Mouse (Mus musculus): ENCODE results near the gene Glis3. TPM values are rescaled to one million over a fixed set of nuclear protein-coding genes. Genes with fewer than 3 reads are reported as not detected.

Gene Glis3
- polyA plus RNA-seq, 1 experiment from 2014 or later = 3.2 TPM

GRCm38 (mm10) chr19:28416069-28416468 is 263.8 kb downstream of the Glis3 start:
- Histone ChIP-seq H3K27ac (replicated peaks; ENCODE audit: low read depth, low read length) (no peak overlapping the region), H3K4me3 (ENCODE audit: low read depth, low read length) (no peak overlapping the region), H3K4me2 (ENCODE audit: low read depth, severe bottlenecking) (no peak overlapping the region), H3K36me3 (ENCODE audit: control insufficient read depth, insufficient read depth, low read length) (no peaks in the 10 kb centered on the region), H3K9me3 (ENCODE audit: control insufficient read depth, low read length) (no peaks in the 10 kb centered on the region), H3K9ac (ENCODE audit: low read length) (no peak overlapping the region), H3K27me3 (ENCODE audit: control insufficient read depth, insufficient read depth, low read length) (no peaks in the 10 kb centered on the region), H3K4me1 (ENCODE audit: control insufficient read depth, insufficient read depth, low read length) (no peaks in the 10 kb centered on the region)
- WGBS = 88% methylated on average over 5 of the region's 5 CpGs
- DNase-seq (ENCODE audit: low spot score) (no peak), ATAC-seq (ENCODE audit: insufficient number of reproducible peaks, low FRiP score, low TSS enrichment, low read depth) (no peak)

- H3K27me3 ChIP-seq (ENCODE audit: control insufficient read depth, insufficient read depth, low read length) = no peaks in the 10 kb centered on the region
- 78% methylated on average over 3 of the region's 3 CpGs for whole genome bisulfite sequencing
These were observed 271.1 kb downstream of the Glis3 start for GRCm38 (mm10) chr19:28408787-28409186.

GRCm38 (mm10) chr19:28402956-28403355 is 276.9 kb downstream of the Glis3 start:
- Histone ChIP-seq H3K9me3 (ENCODE audit: control insufficient read depth, low read length) (no peaks in the 10 kb centered on the region), H3K4me2 (ENCODE audit: low read depth, severe bottlenecking) (no peak overlapping the region), H3K27me3 (ENCODE audit: control insufficient read depth, insufficient read depth, low read length) (no peaks in the 10 kb centered on the region), H3K27ac (replicated peaks; ENCODE audit: low read depth, low read length) (no peak overlapping the region), H3K4me1 (ENCODE audit: control insufficient read depth, insufficient read depth, low read length) (no peaks in the 10 kb centered on the region), H3K4me3 (ENCODE audit: low read depth, low read length) (no peak overlapping the region), H3K36me3 (ENCODE audit: control insufficient read depth, insufficient read depth, low read length) (no peaks in the 10 kb centered on the region), H3K9ac (ENCODE audit: low read length) (no peak overlapping the region)
- ATAC-seq (ENCODE audit: insufficient number of reproducible peaks, low FRiP score, low TSS enrichment, low read depth) (no peak), DNase-seq (ENCODE audit: low spot score) (no peak)
- WGBS = 49% methylated on average over 6 of the region's 6 CpGs

More at GRCm38 (mm10) chr19:28408787-28409186, 271.1 kb downstream of the Glis3 start:
- no peak for DNase-seq (ENCODE audit: low spot score)
- H3K27ac ChIP-seq (replicated peaks; ENCODE audit: low read depth, low read length) = no peak overlapping the region
- H3K9ac ChIP-seq (ENCODE audit: low read length) = no peak overlapping the region
- H3K36me3 ChIP-seq (ENCODE audit: control insufficient read depth, insufficient read depth, low read length) = no peaks in the 10 kb centered on the region
- H3K9me3 ChIP-seq (ENCODE audit: control insufficient read depth, low read length) = no peaks in the 10 kb centered on the region
- H3K4me1 ChIP-seq (ENCODE audit: control insufficient read depth, insufficient read depth, low read length) = no peaks in the 10 kb centered on the region
- H3K4me2 ChIP-seq (ENCODE audit: low read depth, severe bottlenecking) = no peak overlapping the region
- H3K4me3 ChIP-seq (ENCODE audit: low read depth, low read length) = no peak overlapping the region
- ATAC-seq (ENCODE audit: insufficient number of reproducible peaks, low FRiP score, low TSS enrichment, low read depth) = no peak

- Histone ChIP-seq H3K4me2 (ENCODE audit: low read depth, severe bottlenecking) (no peak overlapping the region), H3K9ac (ENCODE audit: low read length) (no peak overlapping the region), H3K4me3 (ENCODE audit: low read depth, low read length) (no peak overlapping the region), H3K36me3 (ENCODE audit: control insufficient read depth, insufficient read depth, low read length) (no peaks in the 10 kb centered on the region), H3K9me3 (ENCODE audit: control insufficient read depth, low read length) (no peaks in the 10 kb centered on the region), H3K4me1 (ENCODE audit: control insufficient read depth, insufficient read depth, low read length) (peaks cover 7% of the 10 kb centered on the region; the same call in 1 of the 2 replicates), H3K27ac (replicated peaks; ENCODE audit: low read depth, low read length) (no peak overlapping the region), H3K27me3 (ENCODE audit: control insufficient read depth, insufficient read depth, low read length) (no peaks in the 10 kb centered on the region)
- 28% methylated on average over 1 of the region's 1 CpGs for WGBS
- DNase-seq (ENCODE audit: low spot score) (no peak), ATAC-seq (ENCODE audit: insufficient number of reproducible peaks, low FRiP score, low TSS enrichment, low read depth) (no peak)
These were observed 284.4 kb downstream of the Glis3 start for GRCm38 (mm10) chr19:28395584-28395861.

GRCm38 (mm10) chr19:28394826-28395583 is 284.9 kb downstream of the Glis3 start:
- Histone ChIP-seq H3K9ac (ENCODE audit: low read length) (no peak overlapping the region), H3K4me3 (ENCODE audit: low read depth, low read length) (no peak overlapping the region), H3K4me2 (ENCODE audit: low read depth, severe bottlenecking) (no peak overlapping the region), H3K27ac (replicated peaks; ENCODE audit: low read depth, low read length) (no peak overlapping the region), H3K36me3 (ENCODE audit: control insufficient read depth, insufficient read depth, low read length) (no peaks in the 10 kb centered on the region), H3K4me1 (ENCODE audit: control insufficient read depth, insufficient read depth, low read length) (peaks cover 7% of the 10 kb centered on the region; the same call in 1 of the 2 replicates), H3K27me3 (ENCODE audit: control insufficient read depth, insufficient read depth, low read length) (no peaks in the 10 kb centered on the region), H3K9me3 (ENCODE audit: control insufficient read depth, low read length) (no peaks in the 10 kb centered on the region)
- DNase-seq (ENCODE audit: low spot score) (no peak), ATAC-seq (ENCODE audit: insufficient number of reproducible peaks, low FRiP score, low TSS enrichment, low read depth) (no peak)
- WGBS = 22% methylated on average over 12 of the region's 12 CpGs

GRCm38 (mm10) chr19:28393766-28394165 is 286.1 kb downstream of the Glis3 start:
- 86% methylated on average over 7 of the region's 7 CpGs for WGBS
- H3K27me3 ChIP-seq (ENCODE audit: control insufficient read depth, insufficient read depth, low read length) = no peaks in the 10 kb centered on the region
- no peak overlapping the region for H3K4me2 ChIP-seq (ENCODE audit: low read depth, severe bottlenecking)
- H3K4me3 ChIP-seq (ENCODE audit: low read depth, low read length) = no peak overlapping the region
- no peaks in the 10 kb centered on the region for H3K9me3 ChIP-seq (ENCODE audit: control insufficient read depth, low read length)
- ATAC-seq (ENCODE audit: insufficient number of reproducible peaks, low FRiP score, low TSS enrichment, low read depth) (no peak), DNase-seq (ENCODE audit: low spot score) (no peak)
- no peak overlapping the region for H3K27ac ChIP-seq (replicated peaks; ENCODE audit: low read depth, low read length)
- peaks cover 7% of the 10 kb centered on the region; the same call in 1 of the 2 replicates for H3K4me1 ChIP-seq (ENCODE audit: control insufficient read depth, insufficient read depth, low read length)
- H3K36me3 ChIP-seq (ENCODE audit: control insufficient read depth, insufficient read depth, low read length) = no peaks in the 10 kb centered on the region
- H3K9ac ChIP-seq (ENCODE audit: low read length) = no peak overlapping the region

GRCm38 (mm10) chr19:28392838-28393237 is 287.0 kb downstream of the Glis3 start:
- H3K36me3 ChIP-seq (ENCODE audit: control insufficient read depth, insufficient read depth, low read length) = no peaks in the 10 kb centered on the region
- H3K9me3 ChIP-seq (ENCODE audit: control insufficient read depth, low read length) = no peaks in the 10 kb centered on the region
- DNase-seq (ENCODE audit: low spot score) = no peak
- WGBS = 86% methylated on average over 3 of the region's 3 CpGs
- no peak overlapping the region for H3K27ac ChIP-seq (replicated peaks; ENCODE audit: low read depth, low read length)
- peaks cover 7% of the 10 kb centered on the region; the same call in 1 of the 2 replicates for H3K4me1 ChIP-seq (ENCODE audit: control insufficient read depth, insufficient read depth, low read length)
- no peak overlapping the region for H3K4me3 ChIP-seq (ENCODE audit: low read depth, low read length)
- no peak overlapping the region for H3K9ac ChIP-seq (ENCODE audit: low read length)
- no peak for ATAC-seq (ENCODE audit: insufficient number of reproducible peaks, low FRiP score, low TSS enrichment, low read depth)
- H3K4me2 ChIP-seq (ENCODE audit: low read depth, severe bottlenecking) = no peak overlapping the region
- H3K27me3 ChIP-seq (ENCODE audit: control insufficient read depth, insufficient read depth, low read length) = no peaks in the 10 kb centered on the region

GRCm38 (mm10) chr19:28390920-28391319 is 289.0 kb downstream of the Glis3 start:
- peaks cover 7% of the 10 kb centered on the region; the same call in 1 of the 2 replicates for H3K4me1 ChIP-seq (ENCODE audit: control insufficient read depth, insufficient read depth, low read length)
- no peak overlapping the region for H3K4me2 ChIP-seq (ENCODE audit: low read depth, severe bottlenecking)
- no peak overlapping the region for H3K27ac ChIP-seq (replicated peaks; ENCODE audit: low read depth, low read length)
- DNase-seq (ENCODE audit: low spot score) (no peak), ATAC-seq (ENCODE audit: insufficient number of reproducible peaks, low FRiP score, low TSS enrichment, low read depth) (no peak)
- H3K27me3 ChIP-seq (ENCODE audit: control insufficient read depth, insufficient read depth, low read length) = no peaks in the 10 kb centered on the region
- WGBS = 73% methylated on average over 4 of the region's 4 CpGs
- H3K36me3 ChIP-seq (ENCODE audit: control insufficient read depth, insufficient read depth, low read length) = no peaks in the 10 kb centered on the region
- H3K4me3 ChIP-seq (ENCODE audit: low read depth, low read length) = no peak overlapping the region
- H3K9ac ChIP-seq (ENCODE audit: low read length) = no peak overlapping the region
- H3K9me3 ChIP-seq (ENCODE audit: control insufficient read depth, low read length) = no peaks in the 10 kb centered on the region

- DNase-seq (ENCODE audit: low spot score) (no peak), ATAC-seq (ENCODE audit: insufficient number of reproducible peaks, low FRiP score, low TSS enrichment, low read depth) (no peak)
- Histone ChIP-seq H3K27ac (replicated peaks; ENCODE audit: low read depth, low read length) (no peak overlapping the region), H3K27me3 (ENCODE audit: control insufficient read depth, insufficient read depth, low read length) (no peaks in the 10 kb centered on the region), H3K9me3 (ENCODE audit: control insufficient read depth, low read length) (no peaks in the 10 kb centered on the region), H3K4me1 (ENCODE audit: control insufficient read depth, insufficient read depth, low read length) (no peaks in the 10 kb centered on the region), H3K9ac (ENCODE audit: low read length) (no peak overlapping the region), H3K4me3 (ENCODE audit: low read depth, low read length) (no peak overlapping the region), H3K36me3 (ENCODE audit: control insufficient read depth, insufficient read depth, low read length) (no peaks in the 10 kb centered on the region), H3K4me2 (ENCODE audit: low read depth, severe bottlenecking) (no peak overlapping the region)
- 69% methylated on average over 5 of the region's 5 CpGs for WGBS
These were observed 290.7 kb downstream of the Glis3 start for GRCm38 (mm10) chr19:28389146-28389545.

Data from limb, embryonic 11.5 days (tissue).